In the genomic region with DNA sequence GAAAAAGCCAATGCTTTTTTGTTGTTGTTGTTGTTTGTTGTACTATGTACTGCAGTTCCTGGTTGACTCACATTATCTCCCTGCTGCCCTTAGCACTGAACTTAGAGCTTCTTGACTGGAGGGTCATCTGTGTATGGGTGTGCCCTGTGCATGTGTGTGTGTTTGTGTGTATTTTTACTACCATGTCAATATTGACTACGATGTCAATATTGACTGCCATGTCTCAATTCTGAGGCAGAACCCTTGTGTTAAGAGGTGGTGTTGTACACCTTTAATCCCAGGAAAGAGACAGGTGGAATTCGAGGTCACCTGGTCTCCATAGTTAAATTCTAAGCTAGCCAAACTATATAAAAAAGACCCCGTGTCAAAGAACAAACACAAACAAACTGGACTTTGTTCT, we compare ENCODE assay signal across 10 mouse cellular contexts. TPM values are rescaled to one million over a fixed set of nuclear protein-coding genes. Genes with fewer than 3 reads are reported as not detected.
DNase-seq lines count a peak whose midpoint lies in the region; ATAC-seq and TF ChIP-seq lines count a peak whose summit lies in the region.
"Had no signal": no experiment of that assay in that cellular context is flagged by ENCODE, and none has a peak within 500 bp of the region (broad histone marks: within the 10 kb centered on the region; RNA-seq: fewer than 3 reads in every experiment).

No protein-coding gene starts in this region.

- no peak for DNase-seq in heart, postnatal 0 days (ENCODE audit: low spot score)
- no peak for DNase-seq in heart, adult 18-20 months
- no peak for DNase-seq in forebrain, embryonic 11.5 days (ENCODE audit: low spot score)
- DNase-seq in hindbrain, embryonic 11.5 days (ENCODE audit: low spot score), result no peak
- DNase-seq in urinary bladder, postnatal 14 days (ENCODE audit: low spot score), result no peak
- DNase-seq in adrenal gland, postnatal 14 days, result no peak
- no peak for DNase-seq in B cell, adult 2 months
- DNase-seq: gastrocnemius, postnatal 36 days had no signal

- H3K4me2 ChIP-seq in heart, postnatal 0 days (ENCODE audit: low read depth, low read length), result no peak overlapping the region; the same call in 1 of the 2 replicates
- peak overlapping the region; percentile 35; the same call in 1 of the 2 replicates for H3K4me2 ChIP-seq in forebrain, embryonic 11.5 days (ENCODE audit: low read depth, low read length, severe bottlenecking)
- H3K4me2 ChIP-seq in hindbrain, embryonic 11.5 days (replicated peaks; ENCODE audit: low read depth, low read length), result peak overlapping the region; percentile 22
- peak overlapping the region; percentile 46 for H3K4me2 ChIP-seq in midbrain, embryonic 12.5 days (replicated peaks)

- peaks cover 50% of the 10 kb centered on the region for H3K4me1 ChIP-seq in heart, postnatal 0 days (ENCODE audit: control insufficient read depth, insufficient read depth)
- peaks cover 37% of the 10 kb centered on the region for H3K4me1 ChIP-seq in forebrain, embryonic 11.5 days (replicated peaks; ENCODE audit: control insufficient read depth, insufficient read depth, low read length)
- peaks cover 18% of the 10 kb centered on the region for H3K4me1 ChIP-seq in hindbrain, embryonic 11.5 days (replicated peaks; ENCODE audit: control insufficient read depth, insufficient read depth, low read length)
- peaks cover 86% of the 10 kb centered on the region for H3K4me1 ChIP-seq in midbrain, embryonic 12.5 days

- 0 out of 2 replicates have a peak, but pooled peaks cover 4% of the 10 kb centered on the region for H3K36me3 ChIP-seq in heart, postnatal 0 days (replicated peaks; ENCODE audit: control insufficient read depth, insufficient read depth, low read length)
- H3K36me3 ChIP-seq in forebrain, embryonic 11.5 days (ENCODE audit: control insufficient read depth, insufficient read depth, low read length), result no peaks in the 10 kb centered on the region
- no peaks in the 10 kb centered on the region for H3K36me3 ChIP-seq in hindbrain, embryonic 11.5 days (ENCODE audit: control insufficient read depth, insufficient read depth, low read length)
- H3K36me3 ChIP-seq in midbrain, embryonic 12.5 days, result no peaks in the 10 kb centered on the region

- WGBS in heart, postnatal 0 days, result 70% methylated on average over 3 of the region's 3 CpGs
- 62% methylated on average over 3 of the region's 3 CpGs for WGBS in forebrain, embryonic 11.5 days
- 62% methylated on average over 3 of the region's 3 CpGs for whole genome bisulfite sequencing in hindbrain, embryonic 11.5 days
- 61% methylated on average over 3 of the region's 3 CpGs for WGBS in midbrain, embryonic 12.5 days

- TF ChIP-seq CTCF in heart, postnatal 0 days (IDR thresholded peaks at IDR 0.05; ENCODE audit: low read depth), result no peak

- H3K27me3 ChIP-seq in heart, postnatal 0 days (ENCODE audit: control insufficient read depth, insufficient read depth, low read length), result no peaks in the 10 kb centered on the region
- no peaks in the 10 kb centered on the region for H3K27me3 ChIP-seq in forebrain, embryonic 11.5 days (ENCODE audit: control insufficient read depth, insufficient read depth, low read length)
- H3K27me3 ChIP-seq in hindbrain, embryonic 11.5 days (ENCODE audit: control insufficient read depth, insufficient read depth, low read length), result no peaks in the 10 kb centered on the region
- H3K27me3 ChIP-seq in midbrain, embryonic 12.5 days, result no peaks in the 10 kb centered on the region

- no peaks in the 10 kb centered on the region for H3K9me3 ChIP-seq in heart, postnatal 0 days (replicated peaks; ENCODE audit: control insufficient read depth, low read length)
- H3K9me3 ChIP-seq in forebrain, embryonic 11.5 days (ENCODE audit: control insufficient read depth, low read length), result no peaks in the 10 kb centered on the region
- no peaks in the 10 kb centered on the region for H3K9me3 ChIP-seq in hindbrain, embryonic 11.5 days (ENCODE audit: control insufficient read depth, low read length)
- no peaks in the 10 kb centered on the region for H3K9me3 ChIP-seq in midbrain, embryonic 12.5 days

- no peak for TF ChIP-seq EP300 in heart, postnatal 0 days (IDR thresholded peaks at IDR 0.05; ENCODE audit: low read depth)

- no peak overlapping the region for H3K4me3 ChIP-seq in heart, postnatal 0 days (ENCODE audit: low read depth, low read length)
- H3K4me3 ChIP-seq in forebrain, embryonic 11.5 days (ENCODE audit: low read depth, low read length), result no peak overlapping the region
- H3K4me3 ChIP-seq in hindbrain, embryonic 11.5 days (ENCODE audit: low read depth, low read length), result no peak overlapping the region
- no peak overlapping the region for H3K4me3 ChIP-seq in midbrain, embryonic 12.5 days

- peak overlapping the region; percentile 56; the same call in 1 of the 2 replicates for H3K27ac ChIP-seq in heart, postnatal 0 days (ENCODE audit: low read depth)
- peak overlapping the region; percentile 99 for H3K27ac ChIP-seq in forebrain, embryonic 11.5 days (ENCODE audit: low read depth, low read length)
- H3K27ac ChIP-seq in hindbrain, embryonic 11.5 days (ENCODE audit: low read depth, low read length), result peak overlapping the region; percentile 100
- peak overlapping the region; percentile 98 for H3K27ac ChIP-seq in midbrain, embryonic 12.5 days (replicated peaks)

- H3K9ac ChIP-seq in heart, postnatal 0 days (replicated peaks; ENCODE audit: low read depth, low read length), result no peak overlapping the region
- no peak overlapping the region for H3K9ac ChIP-seq in forebrain, embryonic 11.5 days (ENCODE audit: low read length)
- H3K9ac ChIP-seq in hindbrain, embryonic 11.5 days (ENCODE audit: low read depth, low read length), result no peak overlapping the region
- H3K9ac ChIP-seq in midbrain, embryonic 12.5 days (replicated peaks), result peak overlapping the region; percentile 46; the same call in 1 of the 2 replicates

- no peak for ATAC-seq in heart, postnatal 0 days (ENCODE audit: insufficient read depth, low read depth)
- no peak for ATAC-seq in forebrain, embryonic 11.5 days (replicated peaks; ENCODE audit: low FRiP score)
- ATAC-seq in hindbrain, embryonic 11.5 days (ENCODE audit: low FRiP score), result no peak
- ATAC-seq in midbrain, embryonic 12.5 days (ENCODE audit: low FRiP score, low read depth), result no peak
- ATAC-seq: activated CD4-positive, CD25-positive, alpha-beta regulatory T cell, adult 4 months had no signal

RNA-seq across cellular contexts. Expression of gene Cemip2, which starts 5.6 kb away (rescaled TPM):
- total RNA-seq in heart, postnatal 0 days (2014; rRNA removed; ENCODE audit: low replicate concordance), result 55.8 and 58.8 TPM in 2 replicates
- polyA plus RNA-seq in heart, postnatal 0 days (2015; fragmentation: Nextera tagmentation; extraction: Ambion mirVana), result 19.1 and 20.2 TPM in 2 replicates
- total RNA-seq in heart, adult 18-20 months (2021), result 10 to 100 TPM; 11.0 to 11.3 TPM
- polyA plus RNA-seq in forebrain, embryonic 11.5 days (2014; fragmentation: Nextera tagmentation; extraction: Ambion mirVana), result 75.4 and 77.2 TPM in 2 replicates
- 85.6 and 91.3 TPM in 2 replicates for polyA plus RNA-seq in hindbrain, embryonic 11.5 days (2014; fragmentation: Nextera tagmentation; extraction: Ambion mirVana)
- 105 and 113 TPM in 2 replicates for polyA plus RNA-seq in midbrain, embryonic 12.5 days (2016; fragmentation: Nextera tagmentation; extraction: Ambion mirVana)
- 25.3 and 26.3 TPM in 2 replicates for total RNA-seq in adrenal gland, postnatal 14 days (2021)
